Mouse (Mus musculus) cortical plate, adult 2 months (tissue): ENCODE data around the gene Nfic. TPM values are rescaled to one million over a fixed set of nuclear protein-coding genes. Genes with fewer than 3 reads are reported as not detected.

Experiments
- H3K27ac ChIP-seq: fragments of 200-500 bp; 2 replicates; pipeline ENCODE4 v1.5.1; 2012; ENCODE audit warnings: low read length, control low read depth, inconsistent platforms; ENCODE audit not compliant: insufficient read depth
- H3K4me1 ChIP-seq: fragments of 200-500 bp; 2 replicates; pipeline ENCODE4 v1.6.1; 2011; ENCODE audit warnings: low read length; ENCODE audit not compliant: control insufficient read depth, insufficient read depth
- H3K4me3 ChIP-seq: fragments of 200-500 bp; 2 replicates; pipeline ENCODE4 v1.5.1; 2011; ENCODE audit warnings: mild to moderate bottlenecking, low read length, control low read depth; ENCODE audit not compliant: insufficient read depth
- CTCF ChIP-seq: fragments of 200-500 bp; IDR thresholded peaks from 2 replicates; pipeline ENCODE4 v1.5.1; 2011; ENCODE audit warnings: mild to moderate bottlenecking, control low read depth, low read length; ENCODE audit not compliant: insufficient read depth; ENCODE audit errors: extremely low read depth
- POLR2A ChIP-seq: fragments of 200-500 bp; IDR thresholded peaks from 2 replicates; pipeline ENCODE4 v1.6.1; 2011; ENCODE audit warnings: mild to moderate bottlenecking, low read length, control low read depth; ENCODE audit not compliant: insufficient read depth; ENCODE audit errors: extremely low read depth
- polyA plus RNA-seq: library from polyadenylated mRNA; depleted of rRNA; stranded (reverse); fragments of >200 nt; gene quantifications from 2 replicates; pipeline ENCODE4 v1.2.3, GENCODE M21; 2012

Nfic gene
- polyA plus RNA-seq, 1 experiment: 54.5 TPM

GRCm38 (mm10) chr10:81472403-81473002, 17.1 kb upstream of the Nfic start:
- Histone ChIP-seq H3K27ac (no peak overlapping the region), H3K4me1 (peaks cover 23% of the 10 kb centered on the region), H3K4me3 (peak overlapping the region; percentile 38)
- no peak for TF ChIP-seq POLR2A
- no peak for TF ChIP-seq CTCF

- H3K27ac ChIP-seq: peak overlapping the region; percentile 79; the same call in 1 of the 2 replicates
- no peak overlapping the region for H3K4me3 ChIP-seq
- no peak for TF ChIP-seq CTCF
- no peak for TF ChIP-seq POLR2A
- peaks cover 22% of the 10 kb centered on the region for H3K4me1 ChIP-seq
Measured at GRCm38 (mm10) chr10:81470454-81470853, 15.0 kb upstream of the Nfic start.

GRCm38 (mm10) chr10:81469253-81469652, 13.8 kb upstream of the Nfic start:
- Histone ChIP-seq H3K4me3 (no peak overlapping the region), H3K27ac (peak overlapping the region; percentile 75), H3K4me1 (peaks cover 17% of the 10 kb centered on the region)
- TF ChIP-seq CTCF: no peak
- peak; percentile 37; the same call in 1 of the 2 replicates for TF ChIP-seq POLR2A

- TF ChIP-seq CTCF (no peak), POLR2A (no peak; the same call in 1 of the 2 replicates)
- Histone ChIP-seq H3K4me3 (no peak overlapping the region), H3K4me1 (peaks cover 15% of the 10 kb centered on the region), H3K27ac (0 out of 2 replicates have a peak overlapping the region, but pooled peaks have one; percentile 39)
Measured at GRCm38 (mm10) chr10:81467670-81468235, 12.3 kb upstream of the Nfic start.

- H3K4me1 ChIP-seq: peaks cover 15% of the 10 kb centered on the region
- H3K4me3 ChIP-seq: no peak overlapping the region
- no peak overlapping the region for H3K27ac ChIP-seq
- TF ChIP-seq POLR2A (no peak), CTCF (no peak)
Measured at GRCm38 (mm10) chr10:81466881-81467280, 11.4 kb upstream of the Nfic start.

- Histone ChIP-seq H3K4me1 (peaks cover 13% of the 10 kb centered on the region), H3K4me3 (no peak overlapping the region), H3K27ac (no peak overlapping the region)
- TF ChIP-seq POLR2A (no peak), CTCF (no peak)
Measured at GRCm38 (mm10) chr10:81466066-81466465, 10.6 kb upstream of the Nfic start.

GRCm38 (mm10) chr10:81465265-81465645, 9.8 kb upstream of the Nfic start:
- TF ChIP-seq POLR2A (no peak), CTCF (no peak)
- Histone ChIP-seq H3K4me1 (peaks cover 13% of the 10 kb centered on the region), H3K27ac (no peak overlapping the region), H3K4me3 (no peak overlapping the region)

- no peak for TF ChIP-seq POLR2A
- no peak for TF ChIP-seq CTCF
- peaks cover 10% of the 10 kb centered on the region for H3K4me1 ChIP-seq
- no peak overlapping the region for H3K4me3 ChIP-seq
- H3K27ac ChIP-seq: no peak overlapping the region
Measured at GRCm38 (mm10) chr10:81464405-81465264, 9.2 kb upstream of the Nfic start.

- Histone ChIP-seq H3K27ac (no peak overlapping the region), H3K4me3 (no peak overlapping the region), H3K4me1 (peaks cover 6% of the 10 kb centered on the region)
- TF ChIP-seq CTCF (no peak), POLR2A (no peak)
Measured at GRCm38 (mm10) chr10:81463531-81463930, 8.1 kb upstream of the Nfic start.

GRCm38 (mm10) chr10:81462917-81463316, 7.5 kb upstream of the Nfic start:
- TF ChIP-seq CTCF (no peak), POLR2A (no peak)
- peaks cover 3% of the 10 kb centered on the region for H3K4me1 ChIP-seq
- no peak overlapping the region for H3K4me3 ChIP-seq
- H3K27ac ChIP-seq: no peak overlapping the region
